Mouse (Mus musculus) frontal cortex, postnatal 14 days (tissue): ENCODE measurements at regions not wholly inside any gene's neighbourhood (a gene's known extent, or its start where the extent isn't known, plus 50 kb on each side); places are given as distances from the start of the nearest gene placed in this dataset.

ENCODE experiments used
- DNase-seq, 2 experiments: peaks; one replicate each; pipeline ENCODE4 v3.0.0; 2022; ENCODE audit warnings: low spot score in 2 of 2

DNA sequence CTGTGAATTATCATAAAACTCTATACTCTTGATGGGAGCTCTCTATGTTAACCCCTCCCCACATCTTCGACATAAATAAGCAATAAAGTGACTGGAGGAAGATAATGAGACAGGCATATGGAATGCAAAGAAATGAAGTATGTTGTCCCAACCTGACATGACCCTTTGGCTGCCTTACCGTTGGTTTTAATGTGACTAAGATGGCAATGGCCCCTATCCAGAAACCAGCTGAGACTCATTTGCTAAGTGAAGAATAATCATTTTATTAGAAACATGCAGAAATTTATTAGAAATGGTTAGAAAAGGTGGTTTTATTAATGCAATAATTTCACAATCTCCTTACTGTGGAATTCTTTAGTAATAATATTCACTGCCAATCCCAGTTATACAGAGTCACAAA, 2767.2 kb upstream of the 5930422O12Rik start:
- DNase-seq, result no peak

DNA sequence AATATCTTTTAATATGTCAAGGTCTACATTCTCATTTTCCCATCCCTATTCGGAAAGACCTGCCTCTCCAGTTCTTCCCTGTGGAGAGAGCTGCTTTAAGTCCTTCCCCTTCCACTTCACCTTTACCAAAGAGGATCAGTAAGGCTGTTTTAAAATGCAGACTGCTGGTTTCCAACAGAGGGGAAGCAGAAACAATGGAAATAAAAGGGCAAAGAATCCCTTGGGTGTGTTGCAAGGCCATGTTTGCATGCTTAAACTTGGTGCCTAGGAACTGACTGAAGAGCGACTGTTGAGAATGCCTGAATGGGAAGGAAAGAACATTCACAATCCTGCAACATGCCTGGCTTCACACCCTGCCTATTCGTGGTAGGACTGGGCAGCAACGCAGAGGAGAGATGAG, 2759.1 kb upstream of the 5930422O12Rik start:
- DNase-seq, result no peak

DNA sequence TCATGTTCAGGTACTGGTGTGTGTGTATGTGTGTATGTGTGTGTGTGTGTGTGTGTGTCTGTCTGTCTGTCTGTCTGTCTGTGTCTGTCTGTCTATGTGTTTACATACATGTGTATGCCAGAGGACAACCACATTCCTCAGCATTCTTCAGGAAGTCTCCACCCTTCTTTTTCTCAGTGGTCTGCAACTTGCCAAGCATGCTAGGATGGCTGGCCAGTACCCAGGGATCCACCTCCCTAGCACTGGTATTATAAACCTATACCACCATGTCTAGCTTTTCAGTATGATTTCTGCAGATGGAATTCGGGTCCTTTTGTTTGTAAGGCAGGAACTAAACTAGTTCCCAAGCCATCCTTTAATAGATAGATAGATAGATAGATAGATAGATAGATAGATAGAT, 2751.1 kb upstream of the 5930422O12Rik start:
- DNase-seq, result no peak

DNA sequence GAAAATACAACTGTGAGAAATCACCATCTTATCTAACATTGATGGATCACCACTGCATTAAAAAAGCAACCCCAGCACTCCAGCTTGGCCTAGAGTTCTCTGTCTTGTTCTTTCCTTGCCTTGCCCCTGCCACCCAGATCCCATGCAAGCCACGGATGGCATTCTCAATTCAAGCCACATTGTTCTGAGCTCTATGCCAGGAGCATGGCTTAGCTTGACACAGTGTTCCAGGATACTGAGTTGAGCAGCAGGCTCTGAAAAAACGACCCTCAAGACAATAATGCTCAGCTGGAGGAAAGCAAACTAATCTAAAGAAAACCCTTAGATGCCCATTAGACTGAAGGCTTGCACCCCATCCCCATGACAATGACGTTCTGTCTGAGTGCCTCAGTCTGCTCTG, 2746.3 kb upstream of the 5930422O12Rik start:
- no peak for DNase-seq

DNA sequence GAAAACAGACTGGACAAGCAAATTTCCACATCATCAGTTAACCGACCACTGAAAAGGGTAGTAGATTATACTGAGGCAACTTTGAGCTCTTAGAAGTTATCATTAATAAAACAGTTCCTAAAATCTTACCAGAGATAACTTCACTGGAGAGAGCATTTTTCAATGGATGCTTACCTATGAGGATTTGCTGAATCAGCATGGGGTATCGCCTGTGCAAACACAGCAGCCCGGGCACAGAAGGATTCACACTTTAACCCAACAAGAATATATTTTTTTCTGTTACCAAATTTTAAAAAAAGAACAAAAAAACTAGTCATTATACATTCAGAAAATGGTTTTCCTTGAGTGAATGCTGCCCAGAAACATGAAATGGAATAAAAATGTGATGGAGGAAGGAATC, 2742.0 kb upstream of the 5930422O12Rik start:
- no peak for DNase-seq

DNA sequence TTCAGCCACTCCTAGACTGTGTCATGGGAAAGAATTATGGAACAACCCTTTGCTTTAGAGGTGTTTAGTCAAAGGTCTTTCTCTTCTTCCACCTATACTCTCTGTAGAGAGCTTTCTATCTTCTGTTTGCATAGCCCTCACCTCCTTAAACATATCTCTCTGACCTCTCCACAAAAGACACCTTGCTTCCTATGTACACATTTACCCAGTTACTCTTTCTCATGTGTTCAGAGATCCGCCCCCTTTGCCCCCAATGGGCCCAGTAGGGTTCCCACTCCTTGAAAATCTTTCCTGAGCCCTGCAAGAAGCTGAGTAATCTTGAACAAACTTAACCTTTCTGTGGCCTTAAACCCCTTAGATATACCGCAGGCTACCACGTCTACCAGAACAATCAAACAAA, 2734.4 kb upstream of the 5930422O12Rik start:
- DNase-seq, result no peak

DNA sequence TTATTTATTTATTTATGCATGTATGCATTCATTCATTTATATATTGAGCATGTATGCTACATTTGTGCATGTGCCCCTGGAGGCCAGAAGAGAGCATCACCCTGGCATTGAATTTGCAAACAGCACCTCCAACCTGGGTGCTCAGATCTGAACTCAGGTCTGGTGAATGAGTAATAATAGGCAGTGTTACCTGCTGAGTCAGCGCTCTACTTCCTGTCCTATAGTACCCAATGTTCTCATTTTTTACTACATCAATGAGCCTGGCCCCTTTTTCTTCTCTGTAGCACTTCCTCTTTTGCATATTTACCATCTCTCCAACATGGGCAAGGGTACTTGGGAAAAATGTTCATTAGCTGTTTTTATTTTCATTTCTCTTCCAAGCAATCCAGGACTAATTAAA, 2711.9 kb upstream of the 5930422O12Rik start:
- no peak for DNase-seq

DNA sequence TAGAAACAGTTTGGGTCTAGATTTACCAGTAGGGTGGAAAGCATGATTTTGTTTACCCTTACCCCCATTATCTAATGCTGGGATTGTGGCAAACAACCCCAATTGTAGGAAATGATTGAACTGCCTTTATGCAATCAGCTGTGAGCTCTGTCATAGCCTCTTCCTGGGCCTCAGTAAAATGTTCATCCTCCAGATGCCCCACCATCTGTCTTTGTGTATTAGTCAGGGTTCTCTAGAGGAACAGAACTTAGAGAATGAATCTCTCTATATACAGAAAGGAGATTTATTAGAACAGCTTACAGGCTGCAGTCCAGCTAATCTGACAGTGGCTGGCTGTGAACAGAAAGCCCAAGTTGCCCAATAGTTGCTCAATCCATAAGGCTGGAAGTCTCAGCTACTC, 2698.1 kb upstream of the 5930422O12Rik start:
- no peak for DNase-seq

DNA sequence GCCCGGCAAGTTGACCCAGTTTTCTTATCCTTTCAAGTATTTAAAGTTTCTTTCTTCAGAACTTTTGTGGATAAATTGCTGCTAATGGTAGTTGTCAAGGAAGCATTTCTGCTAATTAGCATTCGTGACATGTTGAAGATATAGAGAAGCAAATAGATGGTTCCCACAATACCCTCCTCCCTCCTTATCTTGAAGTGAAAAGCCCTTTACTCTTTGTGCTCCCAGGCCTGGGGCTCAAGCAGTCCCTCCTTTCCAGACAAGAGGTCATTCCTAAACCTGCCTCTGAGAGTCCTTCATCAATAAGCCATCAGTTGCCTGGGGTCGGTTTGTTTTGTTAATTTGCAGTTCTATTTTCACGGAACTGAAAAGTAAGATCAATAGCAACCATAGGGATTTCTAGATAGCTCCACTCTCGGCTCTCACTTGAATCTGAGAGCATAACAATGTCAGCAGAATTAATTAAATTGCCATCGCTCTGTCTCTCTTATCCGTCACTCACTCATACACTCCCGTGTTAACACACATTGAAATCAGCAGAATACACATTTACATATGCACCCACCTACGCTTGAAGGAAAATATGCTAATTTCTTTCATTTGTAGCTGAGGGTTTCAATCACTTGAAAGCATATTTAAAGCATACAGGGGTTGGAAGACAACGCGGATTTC, 2695.8 kb upstream of the 5930422O12Rik start:
- no peak for DNase-seq

DNA sequence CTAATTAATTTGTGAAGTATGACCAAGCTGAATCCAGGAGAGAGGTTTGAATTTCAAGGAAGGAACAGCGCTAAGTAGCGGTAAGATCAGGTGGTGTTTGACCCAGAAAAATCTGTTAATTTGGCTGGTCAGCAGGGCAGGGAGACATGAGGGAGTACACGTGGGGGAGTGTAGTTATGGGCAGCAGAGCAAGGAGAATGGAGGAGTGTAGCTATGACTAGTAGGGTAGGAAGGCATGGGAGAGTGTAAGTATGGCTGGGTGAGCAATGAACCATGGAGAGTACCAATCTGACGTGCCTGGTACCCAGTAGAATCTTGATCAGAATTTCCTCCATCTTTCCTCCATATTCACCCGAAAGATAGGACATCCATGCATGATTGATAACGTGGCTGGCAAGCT, 2695.1 kb upstream of the 5930422O12Rik start:
- no peak for DNase-seq

DNA sequence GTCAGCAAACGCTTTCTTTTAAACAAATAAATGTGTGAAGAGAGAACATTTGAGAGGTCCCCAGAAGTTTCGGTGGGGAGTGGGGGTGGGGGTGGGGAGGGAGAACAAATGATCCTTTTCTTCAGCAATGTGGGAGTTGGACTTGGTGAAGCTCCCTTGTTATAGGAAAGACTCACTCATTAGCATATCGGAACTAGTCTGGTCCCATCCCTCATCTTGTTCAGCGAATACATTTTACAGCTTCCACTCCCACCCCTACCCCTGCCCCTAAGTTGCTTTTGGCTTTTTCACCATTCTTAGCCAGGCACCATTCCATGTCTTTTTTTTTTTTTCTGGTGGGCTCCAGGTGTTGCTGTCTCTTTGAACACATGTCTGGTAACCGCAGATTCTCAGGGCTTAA, 2693.2 kb upstream of the 5930422O12Rik start:
- no peak for DNase-seq

DNA sequence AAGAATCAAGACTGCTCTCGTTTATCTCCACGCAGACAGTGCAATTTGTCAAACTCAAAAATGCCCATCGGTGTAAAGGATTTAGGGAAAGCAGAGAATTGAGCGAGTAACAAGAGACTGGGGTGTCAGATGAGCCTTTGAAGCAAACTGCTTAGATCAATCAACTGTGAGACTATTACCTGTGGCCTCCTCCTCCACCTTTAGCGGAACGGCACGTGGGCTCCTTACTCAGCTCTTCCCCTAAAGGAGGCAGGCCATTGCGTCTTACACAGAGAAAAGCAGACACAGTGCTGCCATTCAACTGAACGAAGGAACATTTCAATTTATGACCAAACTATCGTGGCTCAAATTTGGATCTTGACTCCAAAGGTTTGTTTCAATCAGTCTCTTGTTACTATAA, 2692.8 kb upstream of the 5930422O12Rik start:
- DNase-seq, result no peak

DNA sequence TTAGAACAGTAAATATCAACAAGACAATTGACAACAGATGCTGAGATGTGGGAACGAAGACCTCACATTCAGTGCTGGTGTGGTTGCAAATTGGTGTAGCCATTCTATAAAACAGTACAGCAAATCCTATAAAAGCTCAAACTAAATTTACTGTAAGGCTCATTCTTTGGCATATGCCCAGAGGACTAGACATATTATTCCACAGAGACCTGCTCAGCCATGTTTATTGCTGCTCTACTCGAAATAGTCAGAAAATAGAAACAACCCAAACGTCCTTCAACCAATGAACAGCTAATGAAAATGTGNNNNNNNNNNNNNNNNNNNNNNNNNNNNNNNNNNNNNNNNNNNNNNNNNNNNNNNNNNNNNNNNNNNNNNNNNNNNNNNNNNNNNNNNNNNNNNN, 2681.6 kb upstream of the 5930422O12Rik start:
- no peak for DNase-seq
